Mouse (Mus musculus) ES-Bruce4 (cell line): ENCODE results near the gene H3f3b. TPM values are rescaled to one million over a fixed set of nuclear protein-coding genes. Genes with fewer than 3 reads are reported as not detected.

Source experiments
- H3K27ac ChIP-seq: 2 replicates; pipeline ENCODE4 v1.5.1; 2012; ENCODE audit warnings: low read length, inconsistent platforms; ENCODE audit not compliant: insufficient read depth
- H3K27me3 ChIP-seq: 2 replicates; pipeline ENCODE4 v1.6.1; 2012; ENCODE audit warnings: mild to moderate bottlenecking, low read length, inconsistent platforms; ENCODE audit not compliant: control insufficient read depth, poor library complexity, insufficient read depth, severe bottlenecking
- H3K36me3 ChIP-seq: 2 replicates; pipeline ENCODE4 v1.6.1; 2012; ENCODE audit warnings: inconsistent platforms, mild to moderate bottlenecking, low read length, moderate library complexity; ENCODE audit not compliant: control insufficient read depth, poor library complexity, insufficient read depth, severe bottlenecking
- H3K4me1 ChIP-seq: one replicate; pipeline ENCODE4 v1.8.1; 2011; ENCODE audit warnings: low read length; ENCODE audit not compliant: control insufficient read depth, insufficient read depth
- H3K4me3 ChIP-seq: 2 replicates; pipeline ENCODE4 v1.5.1; 2011; ENCODE audit warnings: low read depth, mild to moderate bottlenecking, low read length
- H3K9ac ChIP-seq: 2 replicates; pipeline ENCODE4 v1.6.1; 2012; ENCODE audit warnings: low read depth, mild to moderate bottlenecking, inconsistent platforms; ENCODE audit not compliant: poor library complexity, severe bottlenecking
- H3K9me3 ChIP-seq: replicated peaks from 2 replicates; pipeline ENCODE4 v1.6.1; 2012; ENCODE audit warnings: mild to moderate bottlenecking, low read length, inconsistent platforms; ENCODE audit not compliant: control insufficient read depth, poor library complexity, insufficient read depth, severe bottlenecking
- CTCF ChIP-seq: IDR thresholded peaks from one replicate; pipeline ENCODE4 v1.8.1; 2011; ENCODE audit warnings: low read depth, low read length
- EP300 ChIP-seq: IDR thresholded peaks from 2 replicates; pipeline ENCODE4 v1.6.1; 2011; ENCODE audit warnings: low read depth, low read length; ENCODE audit not compliant: insufficient read depth
- POLR2A ChIP-seq: IDR thresholded peaks from one replicate; pipeline ENCODE4 v1.8.1; 2011; ENCODE audit warnings: low read length; ENCODE audit not compliant: insufficient read depth
- polyA plus RNA-seq: library from polyadenylated mRNA; stranded (reverse); fragments of >200 nt; gene quantifications from 2 replicates; pipeline ENCODE4 v1.2.4, GENCODE M21; 2011; ENCODE audit warnings: low read depth; ENCODE audit not compliant: missing spikeins, insufficient read depth, insufficient read length

Gene H3f3b
- polyA plus RNA-seq, 1 experiment, result 457 TPM

DNA sequence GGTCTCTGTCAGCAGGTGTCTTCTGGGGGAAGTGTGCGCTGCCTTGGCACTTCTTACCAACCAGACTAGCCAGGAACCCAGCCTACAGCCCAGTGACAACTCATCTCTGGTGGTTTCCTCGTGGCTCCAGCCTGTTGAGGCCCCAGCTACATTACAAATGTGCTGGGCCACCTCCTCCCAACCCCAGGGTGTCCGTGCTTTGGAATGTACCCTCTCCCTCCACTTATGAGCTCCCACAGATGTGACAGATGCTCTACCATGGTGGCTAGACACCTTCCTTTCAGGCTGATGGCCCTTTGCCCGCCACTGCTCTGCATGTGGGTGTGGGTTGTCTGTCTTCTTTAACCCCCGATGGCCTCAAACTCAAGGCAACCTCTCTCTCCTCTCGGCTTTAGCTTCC lies 26.0 kb downstream of the H3f3b start:
- peaks cover 7% of the 10 kb centered on the region for H3K4me1 ChIP-seq
- H3K27ac ChIP-seq, result no peak overlapping the region
- no peaks in the 10 kb centered on the region for H3K9me3 ChIP-seq
- H3K4me3 ChIP-seq, result no peak overlapping the region
- no peaks in the 10 kb centered on the region for H3K27me3 ChIP-seq
- no peaks in the 10 kb centered on the region for H3K36me3 ChIP-seq
- H3K9ac ChIP-seq, result no peak overlapping the region
- TF ChIP-seq POLR2A, result no peak
- TF ChIP-seq CTCF, result no peak
- TF ChIP-seq EP300, result no peak

DNA sequence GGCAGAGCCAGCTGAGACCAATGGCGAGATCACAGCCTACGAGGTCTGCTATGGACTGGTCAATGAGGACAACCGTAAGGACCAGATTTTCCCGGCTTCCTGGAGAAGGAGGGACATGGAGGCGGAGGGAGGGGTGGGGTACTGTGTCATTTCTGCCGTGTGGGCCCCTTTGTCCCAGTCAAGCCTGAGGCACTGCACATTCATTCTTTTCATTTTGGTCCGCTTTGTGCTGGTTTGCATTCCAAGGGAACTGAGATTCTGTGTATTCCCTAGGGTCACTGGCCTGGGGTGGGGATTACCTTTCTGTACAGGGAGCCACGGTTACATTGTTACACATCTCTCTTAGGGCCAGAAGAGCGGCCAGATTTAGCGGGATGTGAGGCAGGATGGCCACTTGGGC lies 27.2 kb downstream of the H3f3b start:
- TF ChIP-seq CTCF (no peak), EP300 (peak; percentile 67; the same call in 1 of the 2 replicates)
- Histone ChIP-seq H3K27me3 (no peaks in the 10 kb centered on the region), H3K9me3 (no peaks in the 10 kb centered on the region), H3K4me1 (peaks cover 3% of the 10 kb centered on the region), H3K4me3 (no peak overlapping the region), H3K36me3 (no peaks in the 10 kb centered on the region), H3K9ac (no peak overlapping the region), H3K27ac (no peak overlapping the region)

DNA sequence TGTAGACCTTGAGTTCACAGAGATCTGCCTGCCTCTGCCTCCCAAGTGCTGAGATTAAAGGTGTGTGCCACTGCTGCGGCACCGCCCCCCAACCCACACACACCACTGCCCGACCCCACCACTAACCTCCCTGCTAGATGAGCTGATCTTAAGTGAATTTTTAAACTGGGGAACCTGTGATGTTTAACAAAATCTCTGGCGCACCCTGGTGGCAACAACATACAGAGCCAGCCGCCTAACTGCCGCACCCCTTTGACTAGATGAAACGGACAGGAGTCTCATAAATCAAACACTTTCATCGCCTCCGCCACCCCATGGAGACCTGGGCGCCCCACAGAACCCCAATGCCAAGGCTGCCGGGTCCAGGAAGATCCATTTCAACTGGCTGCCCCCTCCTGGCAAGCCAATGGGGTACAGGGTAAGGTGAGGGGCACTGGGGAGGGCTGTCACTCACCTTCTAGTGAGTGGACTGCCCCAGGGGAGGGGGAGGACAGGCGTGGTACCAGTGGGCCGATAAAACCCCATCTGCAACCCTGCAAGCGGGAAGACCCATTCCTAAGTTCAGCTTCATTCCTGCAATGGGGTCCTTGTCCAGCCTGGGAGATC lies 28.1 kb downstream of the H3f3b start:
- Histone ChIP-seq H3K9ac (no peak overlapping the region), H3K4me3 (no peak overlapping the region), H3K4me1 (no peaks in the 10 kb centered on the region), H3K9me3 (no peaks in the 10 kb centered on the region), H3K27me3 (no peaks in the 10 kb centered on the region), H3K27ac (no peak overlapping the region), H3K36me3 (no peaks in the 10 kb centered on the region)
- TF ChIP-seq CTCF (peak; percentile 65), POLR2A (no peak)

DNA sequence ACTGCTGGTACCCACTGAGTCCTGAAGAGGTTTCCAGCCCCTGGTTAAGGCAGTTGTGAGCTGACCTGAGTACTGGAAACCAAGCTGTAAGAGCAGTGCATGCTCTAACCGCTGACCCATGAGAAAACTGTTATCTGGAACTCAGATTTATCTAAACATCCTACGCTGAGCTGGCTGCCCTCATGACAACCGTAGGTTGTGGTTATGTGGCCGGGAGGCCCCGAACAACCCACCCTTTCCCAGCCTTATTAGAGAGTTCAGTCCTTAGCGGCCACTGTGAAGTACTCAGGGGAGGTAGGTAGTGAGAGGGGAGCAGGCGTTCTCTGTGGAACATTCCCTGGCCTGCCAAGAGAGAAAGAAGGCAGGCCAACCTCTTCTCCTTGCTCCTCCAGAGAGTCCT lies 28.7 kb downstream of the H3f3b start:
- Histone ChIP-seq H3K9ac (no peak overlapping the region), H3K36me3 (no peaks in the 10 kb centered on the region), H3K9me3 (no peaks in the 10 kb centered on the region), H3K27ac (no peak overlapping the region), H3K4me3 (no peak overlapping the region), H3K27me3 (no peaks in the 10 kb centered on the region), H3K4me1 (no peaks in the 10 kb centered on the region)
- TF ChIP-seq CTCF (no peak), EP300 (no peak), POLR2A (no peak)

- Histone ChIP-seq H3K27me3 (no peaks in the 10 kb centered on the region), H3K9ac (no peak overlapping the region), H3K27ac (no peak overlapping the region), H3K4me1 (no peaks in the 10 kb centered on the region), H3K36me3 (no peaks in the 10 kb centered on the region), H3K4me3 (no peak overlapping the region), H3K9me3 (no peaks in the 10 kb centered on the region)
- TF ChIP-seq POLR2A, result no peak
- TF ChIP-seq CTCF, result no peak
- no peak for TF ChIP-seq EP300
Observed at GRCm38 (mm10) chr11:115997662-115998061, 30.1 kb downstream of the H3f3b start.

DNA sequence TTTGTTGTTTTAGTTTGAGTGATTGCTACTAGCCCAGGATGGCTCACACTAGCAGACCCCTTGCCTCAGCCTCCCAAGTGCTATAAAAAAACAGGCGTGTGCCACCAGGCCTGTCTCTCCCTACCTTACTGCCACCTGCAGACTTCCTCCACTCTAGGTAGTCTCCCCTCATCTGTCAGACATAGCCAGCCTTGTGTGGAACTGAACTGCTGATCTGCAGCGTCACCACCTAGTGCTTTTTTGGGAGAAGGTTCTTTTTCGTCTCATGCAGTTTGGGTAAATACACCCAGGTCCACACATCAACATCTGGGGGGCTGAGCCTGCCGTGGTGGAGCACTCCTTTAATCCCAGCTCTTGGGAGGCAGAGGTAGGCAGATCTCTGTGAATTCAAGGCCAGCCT lies 30.7 kb downstream of the H3f3b start:
- Histone ChIP-seq H3K4me3 (no peak overlapping the region), H3K27ac (no peak overlapping the region), H3K27me3 (no peaks in the 10 kb centered on the region), H3K36me3 (no peaks in the 10 kb centered on the region), H3K9ac (no peak overlapping the region), H3K4me1 (no peaks in the 10 kb centered on the region), H3K9me3 (no peaks in the 10 kb centered on the region)
- TF ChIP-seq EP300 (no peak), CTCF (no peak), POLR2A (no peak)
